Mouse (Mus musculus) intestine, postnatal 0 days (tissue): ENCODE measurements at regions not wholly inside any gene's neighbourhood (a gene's known extent, or its start where the extent isn't known, plus 50 kb on each side); places are given as distances from the start of the nearest gene placed in this dataset.
A peak's percentile ranks its signal among the peaks of the same experiment; 100 is the strongest.

Experiments
- ATAC-seq: fragments of 200-750 bp; cut with Nextera tagmentation; 2 replicates; pipeline ENCODE4 v1.8.0; 2017; ENCODE audit warnings: mild to moderate bottlenecking, moderate TSS enrichment, moderate library complexity
- H3K27ac ChIP-seq: fragments of 300-500 bp; sonication (generic); 2 replicates; pipeline ENCODE4 v1.5.1; 2014; ENCODE audit warnings: mild to moderate bottlenecking, low read depth, low read length, moderate library complexity
- H3K27me3 ChIP-seq: fragments of 300-500 bp; sonication (generic); replicated peaks from 2 replicates; pipeline ENCODE4 v1.6.1; 2014; ENCODE audit warnings: low read length, mixed read lengths; ENCODE audit not compliant: control insufficient read depth, insufficient read depth
- H3K36me3 ChIP-seq: fragments of 300-500 bp; sonication (generic); 2 replicates; pipeline ENCODE4 v1.6.1; 2014; ENCODE audit warnings: mild to moderate bottlenecking, moderate library complexity; ENCODE audit not compliant: control insufficient read depth, insufficient read depth
- H3K4me1 ChIP-seq: fragments of 300-500 bp; sonication (generic); replicated peaks from 2 replicates; pipeline ENCODE4 v1.6.1; 2014; ENCODE audit warnings: antibody characterized with exemption, low read length, mixed read lengths; ENCODE audit not compliant: control insufficient read depth, insufficient read depth
- H3K4me2 ChIP-seq: fragments of 300-500 bp; sonication (generic); replicated peaks from 2 replicates; pipeline ENCODE4 v1.6.1; 2014; ENCODE audit warnings: low read depth, mild to moderate bottlenecking, moderate library complexity
- H3K4me3 ChIP-seq: fragments of 300-500 bp; sonication (generic); 2 replicates; pipeline ENCODE4 v1.5.1; 2014; ENCODE audit warnings: low read depth, low read length
- H3K9ac ChIP-seq: fragments of 300-500 bp; sonication (generic); 2 replicates; pipeline ENCODE4 v1.6.1; 2014; ENCODE audit warnings: mild to moderate bottlenecking, low read depth, low read length
- H3K9me3 ChIP-seq: fragments of 300-500 bp; sonication (generic); 2 replicates; pipeline ENCODE4 v1.6.1; 2016; ENCODE audit warnings: mixed run types; ENCODE audit not compliant: control insufficient read depth
- CTCF ChIP-seq: sonication (generic); IDR thresholded peaks from 2 replicates; pipeline ENCODE4 v1.5.1; 2016; ENCODE audit warnings: low read depth, mild to moderate bottlenecking, control low read depth, antibody characterized with exemption, moderate library complexity
- WGBS: fragments of 180-500 bp; shearing (Covaris S2); extraction: QIAGEN DNeasy Blood & Tissue Kit; methylation state at CpG from one replicate; pipeline ENCODE4 v1.1.7; 2014; 5-methylcytosine and 5-hydroxymethylcytosine counted together

DNA sequence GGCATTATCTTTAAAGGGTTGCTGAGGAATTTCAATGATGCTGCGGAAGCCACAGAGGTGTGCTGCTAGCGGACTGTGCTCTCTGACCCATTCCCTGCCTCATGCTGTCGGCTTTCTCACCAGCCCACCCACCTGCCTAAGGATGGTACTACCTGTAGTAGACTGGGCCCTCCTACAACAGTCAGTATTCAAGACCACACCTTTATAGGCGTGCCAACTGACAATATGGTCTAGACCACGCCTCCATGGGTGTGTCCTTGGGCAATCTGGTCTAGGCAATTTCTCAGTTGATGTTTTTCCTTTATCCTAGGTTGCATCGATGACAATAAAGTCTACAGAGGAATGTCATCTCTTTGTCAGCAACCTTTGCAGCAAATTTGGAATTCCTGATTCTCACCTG is 148.0 kb downstream of the Atp23 start:
- WGBS: 73% methylated on average over 6 of the region's 6 CpGs
- Histone ChIP-seq H3K4me1 (no peaks in the 10 kb centered on the region), H3K9me3 (no peaks in the 10 kb centered on the region), H3K4me2 (no peak overlapping the region), H3K27ac (no peak overlapping the region), H3K27me3 (no peaks in the 10 kb centered on the region), H3K9ac (no peak overlapping the region), H3K36me3 (no peaks in the 10 kb centered on the region), H3K4me3 (no peak overlapping the region)
- no peak for TF ChIP-seq CTCF
- no peak for ATAC-seq

DNA sequence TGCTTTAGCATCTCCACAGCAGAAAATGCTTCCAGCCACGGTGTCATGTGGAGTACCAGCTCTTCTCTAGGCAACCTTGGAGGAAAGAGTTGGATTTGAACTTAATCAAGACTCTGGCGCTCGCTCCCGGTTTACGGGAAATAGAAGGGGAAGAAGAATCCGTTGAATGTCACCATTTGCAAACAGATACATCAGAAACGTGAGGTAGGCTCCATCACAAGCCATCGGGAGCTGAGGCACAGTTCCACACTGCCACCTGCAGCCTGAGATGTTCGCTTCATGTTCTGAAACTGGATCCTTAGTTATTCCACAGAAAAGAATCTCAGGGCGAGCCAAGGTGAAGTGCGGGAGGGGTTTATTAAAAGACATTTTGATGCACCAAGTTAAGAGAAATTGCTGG is 148.5 kb downstream of the Atp23 start:
- WGBS: 50% methylated on average over 11 of the region's 11 CpGs

DNA sequence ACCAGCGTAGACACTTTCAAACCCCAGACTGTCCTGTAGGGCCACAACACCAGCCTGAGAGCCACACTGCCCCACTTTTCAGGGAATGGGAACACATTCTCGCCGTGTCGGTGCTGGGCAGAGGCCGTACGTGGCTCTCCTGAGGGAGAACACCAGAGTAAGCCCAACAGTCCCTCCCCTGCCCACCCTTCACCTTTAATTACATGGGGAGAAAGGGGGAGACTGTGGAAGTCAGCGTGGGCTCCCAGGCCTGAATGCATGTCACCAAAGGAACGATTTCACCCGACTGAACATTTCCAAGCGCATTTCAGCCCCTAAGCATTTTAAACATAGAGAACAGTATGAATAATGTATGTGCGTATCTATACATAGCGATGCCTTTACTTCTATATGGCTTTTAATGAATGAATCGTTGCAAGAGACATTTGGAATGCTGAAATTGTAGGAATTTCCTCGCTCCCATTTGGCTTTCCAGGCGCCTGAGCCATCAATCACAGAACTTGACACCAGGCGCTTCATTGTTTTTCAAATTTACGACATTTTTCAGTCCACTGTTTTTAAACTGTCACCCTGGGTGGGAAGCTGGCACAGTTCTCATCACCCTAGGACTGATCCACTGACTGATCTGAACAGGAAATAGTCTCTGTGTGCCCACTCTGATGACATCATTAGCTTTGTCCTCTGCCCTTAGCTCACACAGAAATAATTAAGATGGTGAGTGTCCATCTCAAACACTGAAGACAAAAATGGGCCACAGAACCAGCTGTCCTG is 152.3 kb downstream of the Atp23 start:
- TF ChIP-seq CTCF: no peak
- WGBS: 57% methylated on average over 17 of the region's 17 CpGs
- no peaks in the 10 kb centered on the region for H3K36me3 ChIP-seq
- no peaks in the 10 kb centered on the region for H3K9me3 ChIP-seq
- no peak overlapping the region for H3K4me3 ChIP-seq
- H3K27me3 ChIP-seq: no peaks in the 10 kb centered on the region
- H3K27ac ChIP-seq: no peak overlapping the region
- no peak for ATAC-seq
- no peaks in the 10 kb centered on the region for H3K4me1 ChIP-seq
- H3K9ac ChIP-seq: no peak overlapping the region
- H3K4me2 ChIP-seq: no peak overlapping the region

More for the DNA sequence above, 148.5 kb downstream of the Atp23 start:
- H3K27me3 ChIP-seq: no peaks in the 10 kb centered on the region
- no peak overlapping the region for H3K27ac ChIP-seq
- H3K4me3 ChIP-seq: no peak overlapping the region
- H3K4me1 ChIP-seq: no peaks in the 10 kb centered on the region
- no peaks in the 10 kb centered on the region for H3K9me3 ChIP-seq
- H3K36me3 ChIP-seq: no peaks in the 10 kb centered on the region
- TF ChIP-seq CTCF: peak; percentile 46
- H3K9ac ChIP-seq: no peak overlapping the region
- no peak overlapping the region for H3K4me2 ChIP-seq
- ATAC-seq: no peak

DNA sequence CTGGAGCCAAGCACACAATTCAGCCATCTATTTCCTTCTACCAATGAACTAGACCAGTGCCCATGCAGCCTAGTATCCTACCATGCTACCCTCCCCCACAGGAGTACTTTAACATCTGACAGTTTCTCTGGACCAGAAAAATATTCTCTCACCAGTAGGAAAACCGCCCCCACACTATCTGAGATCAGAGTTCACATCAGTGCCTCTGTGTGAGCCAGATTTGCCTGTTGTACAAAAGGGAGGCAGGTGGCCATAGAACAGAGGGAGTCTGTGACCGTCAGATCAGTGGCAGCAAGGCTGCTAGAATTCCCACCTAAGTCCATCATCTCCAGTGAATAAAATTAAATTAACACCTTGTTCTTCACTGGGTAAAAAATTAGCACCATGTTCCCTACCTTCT is 166.5 kb downstream of the Atp23 start:
- no peak overlapping the region for H3K9ac ChIP-seq
- H3K4me3 ChIP-seq: no peak overlapping the region
- H3K27me3 ChIP-seq: no peaks in the 10 kb centered on the region
- 0 out of 2 replicates have a peak, but pooled peaks cover 3% of the 10 kb centered on the region for H3K9me3 ChIP-seq
- ATAC-seq: no peak
- H3K36me3 ChIP-seq: no peaks in the 10 kb centered on the region
- no peaks in the 10 kb centered on the region for H3K4me1 ChIP-seq
- no peak overlapping the region for H3K4me2 ChIP-seq
- no peak overlapping the region for H3K27ac ChIP-seq
- no peak for TF ChIP-seq CTCF
- 75% methylated on average over 2 of the region's 2 CpGs for WGBS

DNA sequence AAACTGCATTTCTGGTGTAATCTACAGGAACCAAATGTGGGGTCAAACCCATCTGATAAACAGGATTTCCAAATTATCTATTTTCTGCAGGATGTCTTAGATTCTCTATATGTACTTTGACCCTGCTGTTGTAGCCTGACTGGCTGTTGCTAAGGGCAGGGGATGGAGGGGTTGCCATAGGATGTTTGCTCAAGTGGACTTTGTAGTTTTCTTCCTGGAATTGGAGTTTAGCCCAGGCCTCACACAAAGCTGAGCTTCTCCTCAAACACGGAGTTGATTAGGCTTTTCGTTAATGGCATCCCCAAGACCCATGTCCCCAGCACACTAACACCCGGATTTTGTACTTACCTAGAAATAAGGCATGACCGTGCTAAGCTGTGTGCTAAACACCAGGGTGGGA is 173.3 kb downstream of the Atp23 start:
- H3K9ac ChIP-seq: no peak overlapping the region
- H3K27ac ChIP-seq: no peak overlapping the region
- no peaks in the 10 kb centered on the region for H3K36me3 ChIP-seq
- 73% methylated on average over 4 of the region's 4 CpGs for WGBS
- H3K9me3 ChIP-seq: no peaks in the 10 kb centered on the region
- no peak overlapping the region for H3K4me2 ChIP-seq
- no peak for TF ChIP-seq CTCF
- H3K27me3 ChIP-seq: no peaks in the 10 kb centered on the region
- H3K4me3 ChIP-seq: no peak overlapping the region
- H3K4me1 ChIP-seq: no peaks in the 10 kb centered on the region
- ATAC-seq: no peak

DNA sequence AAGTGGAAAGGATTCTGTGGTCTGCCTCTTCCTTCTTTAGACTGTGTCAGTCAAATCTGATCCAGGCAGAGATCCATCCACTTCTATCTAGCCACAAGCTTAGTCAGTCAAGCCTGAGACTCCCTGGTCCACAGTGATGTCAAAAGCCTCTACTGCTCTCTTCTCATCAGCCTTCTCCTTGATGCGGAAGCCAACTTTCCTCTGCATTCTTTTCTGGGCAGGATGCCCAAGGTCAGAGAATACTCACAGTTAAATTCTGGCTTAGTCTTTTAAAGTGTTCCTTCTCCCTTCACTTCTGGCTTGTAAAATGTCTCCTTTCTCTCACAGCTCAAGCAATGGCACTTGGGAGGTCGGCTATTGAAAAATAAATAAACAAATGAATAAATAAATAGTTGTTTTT is 183.2 kb downstream of the Atp23 start:
- H3K4me1 ChIP-seq: no peaks in the 10 kb centered on the region
- ATAC-seq: no peak
- H3K36me3 ChIP-seq: no peaks in the 10 kb centered on the region
- no peaks in the 10 kb centered on the region for H3K27me3 ChIP-seq
- H3K9ac ChIP-seq: no peak overlapping the region
- H3K27ac ChIP-seq: no peak overlapping the region
- no peaks in the 10 kb centered on the region for H3K9me3 ChIP-seq
- WGBS: 61% methylated on average over 2 of the region's 2 CpGs
- TF ChIP-seq CTCF: no peak
- no peak overlapping the region for H3K4me3 ChIP-seq
- no peak overlapping the region for H3K4me2 ChIP-seq

DNA sequence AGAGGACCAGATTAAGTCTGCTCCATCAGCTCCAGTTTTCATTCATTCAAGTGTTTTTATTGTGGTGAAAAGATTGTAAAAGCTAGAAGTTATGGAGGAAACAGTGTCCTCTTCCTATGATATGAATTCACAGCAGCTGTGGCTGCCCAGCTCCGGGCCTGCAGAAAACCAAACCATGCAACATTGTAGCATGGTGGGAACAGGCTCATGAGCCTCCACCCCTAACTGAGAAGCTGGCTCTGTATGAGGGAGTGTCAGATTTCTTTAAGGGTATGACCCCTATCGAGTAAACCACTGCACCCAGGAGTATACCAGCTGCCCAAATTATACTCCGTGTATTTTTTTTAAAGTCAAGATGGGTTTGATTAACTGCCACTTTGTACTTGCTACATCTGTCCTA is 189.4 kb downstream of the Atp23 start:
- no peaks in the 10 kb centered on the region for H3K27me3 ChIP-seq
- H3K36me3 ChIP-seq: no peaks in the 10 kb centered on the region
- no peak for TF ChIP-seq CTCF
- no peaks in the 10 kb centered on the region for H3K9me3 ChIP-seq
- WGBS: 36% methylated on average over 3 of the region's 3 CpGs
- no peak overlapping the region for H3K9ac ChIP-seq
- no peak overlapping the region for H3K27ac ChIP-seq
- no peaks in the 10 kb centered on the region for H3K4me1 ChIP-seq
- ATAC-seq: no peak
- H3K4me3 ChIP-seq: no peak overlapping the region
- no peak overlapping the region for H3K4me2 ChIP-seq
